Mouse (Mus musculus) urinary bladder, postnatal 25 days (tissue): ENCODE measurements at regions not wholly inside any gene's neighbourhood (a gene's known extent, or its start where the extent isn't known, plus 50 kb on each side); places are given as distances from the start of the nearest gene placed in this dataset.
A peak's percentile ranks its signal among the peaks of the same experiment; 100 is the strongest.

Source experiments
- DNase-seq: peaks from one replicate; pipeline ENCODE4 v3.0.0; 2022; ENCODE audit warnings: low spot score

GRCm38 (mm10) chr14:76673671-76674331, 117.1 kb upstream of the Serp2 start:
- no peak for DNase-seq

- no peak for DNase-seq
Observed at GRCm38 (mm10) chr14:76672899-76673298, 116.2 kb upstream of the Serp2 start.

GRCm38 (mm10) chr14:76672442-76672841, 115.8 kb upstream of the Serp2 start:
- no peak for DNase-seq

GRCm38 (mm10) chr14:76671023-76671422, 114.3 kb upstream of the Serp2 start:
- DNase-seq, result no peak

GRCm38 (mm10) chr14:76665754-76666371, 109.2 kb upstream of the Serp2 start:
- DNase-seq, result no peak

GRCm38 (mm10) chr14:76664586-76665508, 108.2 kb upstream of the Serp2 start:
- DNase-seq, result no peak

- DNase-seq, result no peak
Observed at GRCm38 (mm10) chr14:76663816-76664215, 107.1 kb upstream of the Serp2 start.

GRCm38 (mm10) chr14:76662871-76663270, 106.2 kb upstream of the Serp2 start:
- no peak for DNase-seq

- DNase-seq, result no peak
Observed at GRCm38 (mm10) chr14:76660906-76661305, 104.2 kb upstream of the Serp2 start.

- DNase-seq, result no peak
Observed at GRCm38 (mm10) chr14:76658952-76659502, 102.3 kb upstream of the Serp2 start.

- peak; percentile 43 for DNase-seq
Observed at GRCm38 (mm10) chr14:76657784-76658610, 101.3 kb upstream of the Serp2 start.

- DNase-seq, result no peak
Observed at GRCm38 (mm10) chr14:76657375-76657774, 100.7 kb upstream of the Serp2 start.

GRCm38 (mm10) chr14:76652356-76653126, 95.9 kb upstream of the Serp2 start:
- no peak for DNase-seq

- no peak for DNase-seq
Observed at GRCm38 (mm10) chr14:76651096-76651495, 94.4 kb upstream of the Serp2 start.

GRCm38 (mm10) chr14:76649927-76650326, 93.2 kb upstream of the Serp2 start:
- DNase-seq, result no peak

- no peak for DNase-seq
Observed at GRCm38 (mm10) chr14:76644716-76645115, 88.0 kb upstream of the Serp2 start.

GRCm38 (mm10) chr14:76641752-76642529, 85.3 kb upstream of the Serp2 start:
- DNase-seq, result no peak

GRCm38 (mm10) chr14:76633170-76633569, 76.5 kb upstream of the Serp2 start:
- DNase-seq, result no peak

- no peak for DNase-seq
Observed at GRCm38 (mm10) chr14:76632763-76633162, 76.1 kb upstream of the Serp2 start.

- DNase-seq, result no peak
Observed at GRCm38 (mm10) chr14:76631740-76632139, 75.1 kb upstream of the Serp2 start.
